Mouse (Mus musculus): Measurements from ENCODE around the gene Btnl1.
A peak's percentile ranks its signal among the peaks of the same experiment; 100 is the strongest.

Gene Btnl1

DNA sequence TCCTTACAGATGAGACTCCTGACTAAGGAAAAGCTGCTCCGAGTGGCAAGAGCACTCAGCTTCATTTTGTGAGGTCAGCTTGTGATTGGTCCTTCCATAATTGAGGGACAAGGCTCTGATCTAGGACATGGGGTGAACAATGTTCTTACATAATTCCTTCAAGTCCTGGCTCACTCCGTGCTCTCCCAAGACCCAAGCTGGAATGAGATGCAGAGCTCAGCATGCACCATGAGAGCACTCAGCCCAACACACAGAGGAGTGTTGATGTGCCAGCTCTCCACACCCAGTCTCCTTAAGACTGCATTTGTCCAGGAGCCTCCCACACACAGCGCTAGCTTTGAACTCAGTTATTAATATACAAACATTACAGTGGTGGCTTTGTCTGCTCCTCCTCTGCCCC, 7.8 kb downstream of the Btnl1 start:
- no peak for DNase-seq (ENCODE audit: low read depth, low spot score)

DNA sequence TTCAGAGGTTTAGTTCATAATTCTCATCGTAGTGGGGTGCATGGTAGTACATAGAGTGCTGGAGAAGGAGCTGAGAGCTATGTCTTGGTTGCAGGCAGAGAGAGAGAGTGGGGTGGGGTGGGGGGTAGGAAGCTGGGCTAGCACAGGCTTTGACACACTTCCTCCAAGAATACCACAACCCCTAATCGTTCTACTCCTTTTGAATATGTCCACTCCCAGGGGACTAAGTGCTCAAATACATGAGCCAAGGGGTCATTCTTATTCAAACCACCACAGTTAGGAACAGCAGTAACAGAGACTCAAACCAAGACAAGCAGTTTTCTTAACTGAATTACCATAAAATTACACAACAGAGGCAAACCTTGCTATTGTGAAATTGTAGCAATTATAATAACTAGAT, 9.7 kb downstream of the Btnl1 start:
- DNase-seq (ENCODE audit: low read depth, low spot score): peak; percentile 30

DNA sequence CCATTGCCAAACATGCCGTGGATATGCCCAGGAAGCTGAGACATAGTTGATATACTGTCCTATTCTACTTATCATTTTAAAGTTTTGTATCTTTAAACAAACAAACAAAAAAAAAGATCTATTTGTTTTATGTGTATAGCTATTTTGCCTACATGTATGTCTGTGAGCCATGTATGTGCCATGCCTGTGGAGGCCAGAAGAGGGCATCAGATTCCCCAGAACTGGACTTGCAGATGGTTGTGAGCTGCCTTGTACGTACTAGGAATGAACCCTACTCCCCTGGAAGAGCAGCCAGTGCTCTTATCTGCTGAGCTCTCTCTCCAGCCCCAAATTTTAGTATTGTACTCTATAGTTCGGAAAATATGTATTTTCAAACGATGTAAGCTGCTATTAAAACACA, 11.6 kb downstream of the Btnl1 start:
- peak; percentile 57 for DNase-seq (ENCODE audit: low read depth, low spot score)

- DNase-seq (ENCODE audit: low read depth, low spot score): no peak
These were observed 14.6 kb downstream of the Btnl1 start for GRCm38 (mm10) chr17:34391507-34391906.

DNA sequence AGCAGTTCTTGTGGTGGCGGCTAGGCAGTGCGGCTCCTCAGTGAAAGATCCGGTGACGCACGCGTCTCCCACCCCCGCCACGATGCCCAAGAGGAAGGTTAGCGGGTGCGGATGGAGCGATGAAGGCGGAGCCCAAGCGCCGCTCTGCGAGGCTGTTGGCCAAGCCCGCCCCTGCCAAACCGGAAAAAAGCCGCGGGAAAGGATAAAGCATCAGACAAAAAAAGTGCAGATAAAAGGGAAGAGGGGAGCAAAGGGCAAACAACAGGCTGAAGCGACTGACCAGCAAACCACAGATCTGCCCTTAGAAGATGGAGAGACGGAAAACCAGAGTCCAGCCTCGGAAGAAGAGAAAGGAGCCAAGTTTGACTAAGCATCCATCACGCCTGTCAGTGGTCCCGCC, 15.4 kb downstream of the Btnl1 start:
- DNase-seq (ENCODE audit: low read depth, low spot score): peak; percentile 40

- DNase-seq (ENCODE audit: low read depth, low spot score): peak; percentile 21
These were observed 20.4 kb downstream of the Btnl1 start for GRCm38 (mm10) chr17:34397357-34397756.

DNA sequence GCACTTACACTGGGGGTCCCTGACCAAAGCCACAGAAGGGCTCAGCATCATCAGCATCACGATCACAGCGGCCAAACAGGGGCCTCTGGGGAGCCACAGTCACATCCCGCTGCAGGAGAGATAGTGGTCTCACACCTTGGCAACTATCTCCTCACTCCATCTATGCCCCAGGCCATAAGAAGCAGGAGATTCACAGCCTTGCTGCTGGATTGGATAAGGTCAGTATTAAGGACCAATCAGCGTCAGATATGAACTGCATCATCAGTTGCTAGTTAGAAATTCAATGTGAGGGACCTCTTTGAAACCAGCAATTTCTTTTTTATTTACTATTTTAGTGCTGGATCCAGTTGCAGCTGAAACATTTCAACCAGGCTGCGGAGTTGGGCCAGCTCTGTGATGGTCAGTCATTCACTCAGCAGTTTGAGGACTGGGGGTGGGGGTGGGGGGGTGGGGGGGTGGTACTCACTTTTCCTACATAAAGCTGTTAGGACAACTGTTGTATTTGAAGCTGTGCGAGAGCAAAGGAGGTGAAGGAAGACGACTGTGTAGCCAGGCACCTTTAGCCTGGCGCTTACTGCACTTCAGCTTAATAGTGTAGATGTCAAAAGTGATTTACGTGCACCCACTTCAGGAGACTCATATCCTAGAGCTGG, 21.3 kb downstream of the Btnl1 start:
- peak; percentile 85 for DNase-seq (ENCODE audit: low read depth, low spot score)

GRCm38 (mm10) chr17:34398711-34399393, 21.9 kb downstream of the Btnl1 start, which contains the start of gene BC051142:
TSS of gene BC051142 (plus strand) at chr17:34398820.
- peak; percentile 90 for DNase-seq (ENCODE audit: low read depth, low spot score)

DNA sequence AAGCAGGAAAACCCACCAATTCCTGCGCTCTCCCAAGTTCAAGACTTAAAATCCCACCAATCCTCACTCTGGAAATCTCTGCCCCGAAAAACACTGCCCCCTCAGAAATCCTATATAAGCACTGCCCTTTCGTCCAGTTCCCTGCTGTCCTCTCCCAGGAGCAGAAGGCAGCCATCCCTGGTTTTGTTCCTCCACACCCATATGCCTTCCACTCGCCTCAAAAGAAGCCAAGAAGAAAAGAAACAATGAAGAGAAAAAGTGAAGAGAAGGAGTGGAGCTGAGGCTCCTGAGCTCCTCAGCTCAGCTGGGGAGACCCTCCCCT, 22.4 kb downstream of the Btnl1 start:
- DNase-seq (ENCODE audit: low read depth, low spot score): no peak

- peak; percentile 74 for DNase-seq (ENCODE audit: low read depth, low spot score)
These were observed 34.2 kb downstream of the Btnl1 start for GRCm38 (mm10) chr17:34411117-34411516.

DNA sequence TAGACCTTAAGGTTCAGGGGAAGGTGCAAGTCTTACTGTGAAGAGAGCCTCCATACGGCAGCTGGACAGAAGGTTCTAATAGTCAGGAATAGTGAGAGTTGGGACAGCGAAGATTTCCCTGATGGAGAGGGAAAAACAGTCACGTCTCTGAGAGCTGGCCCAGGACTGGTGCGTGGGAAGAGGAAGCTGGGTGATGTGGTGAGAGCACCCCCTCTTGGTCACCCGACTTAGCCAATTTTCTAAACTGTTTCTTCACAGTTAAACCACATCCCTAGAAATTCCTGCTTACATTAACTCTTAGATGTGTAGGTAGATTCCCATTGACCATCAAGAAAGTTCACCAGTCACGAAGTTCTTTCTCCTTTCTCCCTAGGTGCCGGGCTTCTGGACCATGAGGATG, 43.1 kb downstream of the Btnl1 start:
- DNase-seq (ENCODE audit: low read depth, low spot score): no peak

DNA sequence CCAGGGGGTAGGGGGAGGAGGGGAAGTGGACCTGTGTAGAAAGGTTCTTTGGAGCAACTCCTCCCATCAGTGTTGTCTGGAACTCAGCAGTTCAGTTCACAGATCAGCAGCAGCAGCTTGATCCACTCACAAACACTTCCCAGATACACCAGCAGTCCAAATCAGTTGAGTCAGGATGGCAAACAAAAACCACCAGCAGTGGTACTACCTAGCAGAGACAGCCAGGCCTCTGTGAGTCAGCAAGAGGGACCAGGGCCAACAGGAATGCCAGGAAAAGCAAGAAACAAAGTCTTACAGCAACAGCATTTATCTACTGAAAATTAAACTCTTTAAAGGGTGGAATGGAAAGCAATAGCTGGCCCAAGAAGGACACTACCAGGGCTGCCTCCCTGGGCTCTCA, 50.7 kb downstream of the Btnl1 start:
- no peak for DNase-seq (ENCODE audit: low read depth, low spot score)
